Mouse (Mus musculus): ENCODE measurements at regions not wholly inside any gene's neighbourhood (a gene's known extent, or its start where the extent isn't known, plus 50 kb on each side); places are given as distances from the start of the nearest gene placed in this dataset.

GRCm38 (mm10) chr14:54097026-54097425 is 156.9 kb downstream of the Dad1 start:
- DNase-seq = no peak

DNA sequence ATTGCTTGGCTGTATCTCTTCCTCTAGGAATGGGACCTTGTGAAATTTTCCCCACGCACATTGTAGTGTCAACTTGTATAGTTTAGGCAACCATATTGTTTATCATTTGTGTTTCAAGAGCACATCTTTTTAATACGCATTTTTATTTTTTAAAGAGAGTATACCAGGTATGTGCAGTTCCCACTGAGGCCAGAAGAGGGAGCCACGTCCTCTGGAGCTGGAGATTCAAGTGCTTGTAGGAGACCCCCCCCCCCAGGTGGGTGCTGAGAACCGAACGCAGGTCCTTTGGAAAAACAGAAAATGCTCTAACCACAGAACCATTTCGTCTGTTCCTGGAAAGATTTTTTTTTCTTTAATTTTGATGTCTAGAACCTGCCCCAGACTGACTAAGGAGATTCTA is 161.5 kb downstream of the Dad1 start:
- no peak for DNase-seq

DNA sequence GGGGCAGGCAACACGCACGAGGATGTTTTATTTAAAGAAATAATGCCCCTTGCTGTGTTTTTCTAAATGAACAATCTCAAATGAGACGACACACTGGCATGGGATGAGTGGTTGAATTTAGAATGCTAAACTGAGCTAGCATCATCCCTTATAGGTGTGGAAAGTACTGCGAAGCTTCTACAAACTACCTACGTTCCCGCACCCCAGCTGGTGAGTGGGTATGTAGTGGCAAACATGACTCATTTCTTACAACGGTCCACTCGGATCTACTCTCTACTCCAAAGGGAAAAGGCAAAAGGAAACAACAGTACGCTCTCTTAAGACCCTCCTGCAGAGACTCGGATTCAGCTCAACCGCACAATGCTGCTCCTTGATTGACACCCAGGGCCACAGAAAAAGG is 167.2 kb downstream of the Dad1 start:
- no peak for DNase-seq

GRCm38 (mm10) chr14:54074659-54075058 is 179.2 kb downstream of the Dad1 start:
- DNase-seq = no peak

DNA sequence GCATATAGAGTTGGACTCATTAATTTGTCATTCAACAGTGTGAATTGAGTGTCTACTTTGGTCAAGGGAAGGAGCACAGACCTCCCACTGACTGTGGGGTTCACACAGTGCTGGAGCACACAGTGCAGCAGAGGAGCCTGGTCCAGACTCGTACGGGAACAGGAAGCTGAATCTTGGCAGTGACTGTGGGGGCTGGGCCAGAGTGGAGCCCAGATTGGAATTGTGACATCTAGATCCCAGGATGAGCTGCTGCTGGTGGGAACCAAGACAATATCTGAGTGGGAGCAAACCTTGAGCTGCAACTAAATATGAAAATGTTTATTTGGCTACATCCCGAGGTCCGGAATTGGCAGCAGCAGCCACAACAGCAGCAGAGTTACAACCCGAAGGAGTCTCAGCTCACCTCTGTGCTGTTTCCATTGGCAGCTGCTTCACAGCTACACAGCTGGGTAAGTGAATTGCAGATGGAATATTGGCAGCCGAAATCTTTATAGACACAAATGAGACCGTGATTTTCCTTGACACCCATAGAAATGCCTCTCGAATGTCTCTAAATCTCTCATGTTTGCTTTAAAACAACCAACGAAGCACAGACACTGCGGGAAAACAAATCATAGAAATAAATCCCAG is 181.5 kb downstream of the Dad1 start:
- DNase-seq = no peak

GRCm38 (mm10) chr14:54070240-54070639 is 183.7 kb downstream of the Dad1 start:
- DNase-seq = no peak

DNA sequence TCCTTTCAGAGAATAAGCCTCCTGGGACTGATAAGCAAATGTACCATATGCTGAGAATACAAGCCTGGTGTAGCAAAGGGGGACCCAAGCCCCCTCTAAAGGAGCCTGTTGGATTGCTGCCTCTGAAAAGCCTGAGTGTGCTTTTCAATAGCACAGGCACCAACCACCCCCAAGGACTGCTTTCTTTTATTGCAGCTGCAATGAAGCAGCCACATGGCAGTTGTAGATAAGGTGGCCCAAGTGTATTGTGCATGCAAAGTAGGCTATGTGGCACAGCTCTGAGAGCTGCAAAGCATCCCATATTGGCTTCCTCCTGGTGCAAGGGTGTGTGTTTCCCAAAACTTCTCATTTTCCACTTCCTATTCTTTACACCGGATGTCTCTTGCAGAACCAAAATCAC is 185.2 kb downstream of the Dad1 start:
- DNase-seq = no peak

GRCm38 (mm10) chr14:54065466-54065865 is 188.4 kb downstream of the Dad1 start:
- DNase-seq = no peak

DNA sequence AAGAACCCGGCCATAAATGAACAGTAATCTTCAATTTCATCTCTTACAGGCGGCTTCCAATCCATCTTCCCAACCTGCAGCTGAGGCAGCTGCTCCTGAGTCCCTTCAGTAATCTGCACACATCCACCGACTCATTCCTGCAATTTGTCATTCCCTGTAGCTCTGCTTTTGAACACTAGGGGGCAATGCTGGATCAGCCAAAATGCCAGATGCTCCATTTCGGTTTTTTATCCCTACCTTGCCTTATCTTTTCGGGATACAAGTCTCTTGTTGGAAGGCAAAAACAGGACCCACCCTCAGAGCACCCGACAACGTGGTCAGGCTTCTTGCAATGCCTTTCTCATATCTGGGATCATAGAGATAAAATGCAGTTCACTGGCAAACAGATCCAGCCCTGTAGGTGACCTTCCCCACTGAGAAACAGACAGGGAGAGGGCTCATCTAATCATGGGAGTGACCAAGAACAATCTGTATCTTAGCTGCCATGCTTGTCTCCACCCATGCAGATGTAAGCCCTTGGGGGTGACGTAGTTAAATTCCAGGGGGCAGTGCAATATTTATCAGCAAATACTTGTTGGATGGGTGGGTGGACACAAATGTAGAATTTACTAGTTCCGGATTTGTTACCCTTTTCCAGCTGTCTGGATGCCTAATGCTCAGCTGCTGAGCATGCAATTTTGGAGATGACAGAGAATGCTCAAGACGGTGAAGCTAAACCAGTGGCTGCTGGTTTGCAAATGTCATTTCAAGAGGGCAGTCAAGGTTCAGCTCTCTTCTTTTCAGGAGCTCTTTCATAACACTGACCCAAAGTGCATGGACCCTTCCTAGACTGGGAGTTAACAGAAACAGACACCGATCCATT is 189.1 kb downstream of the Dad1 start:
- peak; percentile 26 for DNase-seq

- no peak for DNase-seq
Observed at GRCm38 (mm10) chr14:54061570-54061969, 192.3 kb downstream of the Dad1 start.

DNA sequence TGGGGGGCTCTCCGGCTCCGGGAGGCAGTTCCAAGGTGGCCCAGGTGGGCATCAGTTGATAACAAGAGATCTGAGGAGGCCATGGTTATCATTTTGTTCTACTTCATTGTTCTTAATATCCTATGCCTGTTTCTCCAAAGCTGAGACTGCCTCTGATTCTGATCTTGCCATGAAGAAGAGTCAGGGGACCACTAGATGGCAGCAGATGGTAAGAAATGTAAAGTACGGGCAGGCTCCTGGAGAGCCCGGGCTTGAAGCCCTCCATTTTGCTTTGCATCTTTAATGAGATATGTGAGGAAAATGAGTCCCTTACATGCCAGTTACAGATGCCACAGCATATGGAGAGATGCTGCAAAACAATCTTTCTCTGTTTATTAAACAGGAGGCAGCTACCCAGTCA is 194.1 kb downstream of the Dad1 start:
- DNase-seq = peak; percentile 35

DNA sequence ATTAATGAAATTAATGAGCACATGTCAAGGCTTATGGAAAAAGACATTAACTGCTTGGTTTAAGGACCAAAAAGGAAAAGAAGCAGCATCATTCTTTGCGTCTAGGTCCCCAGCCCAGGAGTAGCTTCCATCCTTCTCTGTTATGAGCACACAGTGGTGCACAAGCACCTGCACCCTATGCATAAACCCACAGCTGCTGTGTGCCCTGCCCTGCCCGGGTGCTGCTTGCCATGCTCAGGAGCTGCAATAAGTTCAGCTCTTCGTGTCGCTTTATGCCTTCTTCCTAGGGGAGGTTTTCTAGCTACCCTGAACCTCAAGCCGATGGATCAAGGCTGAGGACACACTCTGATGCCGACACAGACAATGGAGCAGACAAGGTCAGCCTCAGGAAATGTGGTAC is 194.8 kb downstream of the Dad1 start:
- DNase-seq = no peak

DNA sequence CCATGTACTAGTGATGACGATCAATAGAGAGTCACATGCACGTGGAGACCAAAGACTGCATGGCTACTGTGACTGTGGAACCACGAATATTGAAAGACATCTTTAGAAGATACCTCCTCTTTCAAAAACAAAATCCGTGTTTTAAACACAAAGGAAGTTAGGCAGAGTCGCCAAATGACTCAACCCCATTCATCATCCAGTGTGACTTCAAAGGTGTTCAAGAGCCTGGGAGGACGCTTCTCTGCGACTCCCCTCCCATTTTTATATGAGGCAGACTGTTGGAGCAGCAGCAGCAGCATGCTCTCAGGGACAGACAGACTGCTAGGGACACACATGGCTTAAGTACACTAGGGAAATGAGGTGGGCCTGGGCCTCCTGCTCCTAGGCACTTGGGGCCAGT is 197.2 kb downstream of the Dad1 start:
- DNase-seq = no peak

DNA sequence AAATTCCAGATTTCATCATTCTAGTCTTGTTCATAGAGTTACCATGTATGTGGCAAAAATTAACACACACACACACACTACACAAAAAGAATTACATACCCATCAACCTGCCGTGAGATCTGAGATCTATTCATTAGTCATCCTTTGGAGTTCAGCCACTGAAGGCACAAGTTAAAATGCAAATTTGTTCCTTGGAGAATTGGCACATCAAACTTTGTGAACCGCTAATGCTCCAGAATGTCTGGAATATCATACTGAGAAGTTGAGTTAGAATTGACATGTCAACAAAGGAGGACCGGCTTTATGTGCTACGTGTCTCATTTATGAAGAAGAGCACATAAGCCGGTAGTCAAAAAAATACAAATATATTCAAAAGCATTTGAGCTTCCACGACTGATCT is 198.5 kb downstream of the Dad1 start:
- no peak for DNase-seq

- DNase-seq = no peak
Observed at GRCm38 (mm10) chr14:54042286-54042685, 211.6 kb downstream of the Dad1 start.

DNA sequence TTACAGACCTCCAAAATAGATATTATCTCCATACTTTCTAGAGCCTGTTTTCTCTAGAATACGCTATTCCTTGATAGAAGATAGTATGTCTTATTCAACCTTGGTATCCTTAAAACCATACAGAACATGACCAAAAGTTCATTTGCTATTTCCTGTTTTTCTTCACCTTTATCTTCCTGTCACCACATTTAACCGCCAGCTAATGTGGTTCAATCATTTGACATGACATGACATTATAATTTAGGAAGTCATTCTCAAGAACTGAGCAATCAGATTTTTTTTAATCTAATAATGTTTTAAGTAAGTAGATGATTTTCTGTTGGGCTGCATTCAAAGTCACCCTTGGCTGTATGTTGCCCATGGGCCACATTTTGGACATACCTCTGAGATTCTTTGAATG is 213.3 kb downstream of the Dad1 start:
- no peak for DNase-seq

DNA sequence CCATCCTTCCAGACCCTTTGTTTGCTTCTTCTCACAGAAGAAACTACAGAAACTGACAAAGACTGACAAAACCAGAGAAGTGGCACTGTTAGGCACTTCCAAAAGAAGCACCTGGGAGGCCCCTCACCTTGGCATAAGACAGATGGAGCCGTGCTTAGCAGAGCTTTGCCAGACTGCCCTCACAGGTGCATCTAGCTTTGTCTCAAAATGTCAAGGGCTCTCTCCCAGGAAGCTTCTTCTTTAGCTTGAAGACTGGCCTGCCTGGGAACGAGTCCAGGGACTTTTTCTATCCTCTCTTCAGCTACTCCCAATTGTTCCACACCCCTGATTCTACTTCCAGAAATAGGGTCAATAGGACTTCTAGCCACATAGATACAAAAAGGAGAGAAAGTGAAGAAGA is 219.4 kb downstream of the Dad1 start:
- DNase-seq = no peak

DNA sequence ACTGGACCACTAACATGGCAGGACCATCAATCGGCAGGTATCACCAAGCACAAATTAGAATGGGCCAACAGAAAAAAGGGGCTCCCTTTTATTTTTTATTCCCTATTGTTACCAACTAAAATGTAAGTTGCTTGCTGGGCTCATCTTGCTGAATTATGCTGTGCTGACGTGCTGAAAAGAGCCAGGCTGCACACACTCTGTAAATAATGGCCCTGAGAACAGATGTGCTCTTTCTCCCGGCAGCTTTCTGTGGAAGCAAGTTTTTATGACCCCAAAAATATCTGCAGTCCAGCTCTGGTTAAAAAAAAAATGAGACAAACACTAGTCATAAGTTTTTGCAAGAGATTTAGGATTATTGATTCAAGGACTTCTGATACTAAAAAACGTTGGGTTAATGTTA is 230.4 kb downstream of the Dad1 start:
- DNase-seq = no peak

DNA sequence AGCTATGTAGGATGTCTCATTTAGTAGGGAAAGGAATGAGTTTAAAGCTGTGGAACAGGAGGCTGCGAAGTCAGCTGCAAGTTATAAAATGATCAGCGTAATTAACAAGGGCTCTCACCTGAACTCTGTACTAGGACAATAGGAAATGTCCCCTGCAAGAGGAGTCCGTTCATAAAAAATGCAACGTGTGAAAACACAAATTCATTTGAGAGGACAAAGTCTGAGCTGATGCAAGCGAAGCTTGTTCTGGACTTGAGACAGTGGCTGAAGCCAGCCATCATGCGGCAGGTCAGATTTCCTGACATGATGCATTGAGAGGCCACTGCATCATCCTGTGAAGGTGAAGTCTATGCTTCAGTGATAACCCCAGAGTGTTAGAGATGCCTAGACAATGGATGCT is 232.5 kb downstream of the Dad1 start:
- peak; percentile 40 for DNase-seq

GRCm38 (mm10) chr14:54014628-54015027 is 239.3 kb downstream of the Dad1 start:
- no peak for DNase-seq

DNA sequence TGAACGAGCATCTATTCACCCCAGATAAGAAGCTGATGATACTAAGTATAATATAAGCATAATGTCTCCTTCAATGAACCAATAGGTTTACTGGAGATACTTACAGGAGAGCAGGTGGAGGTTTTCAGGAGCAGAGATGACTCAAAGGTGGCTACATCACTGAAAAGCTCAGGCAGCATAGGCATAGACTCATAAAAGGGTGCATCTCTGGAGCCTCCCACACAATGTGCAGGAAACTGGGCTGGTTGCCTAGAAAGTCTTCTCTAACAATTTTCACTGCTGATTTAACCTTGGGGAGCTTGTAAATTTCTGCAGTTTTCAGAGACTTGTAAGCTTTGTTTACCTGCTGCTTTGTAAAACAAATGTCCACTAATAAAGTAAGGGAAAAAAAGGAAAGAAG is 251.8 kb downstream of the Dad1 start:
- DNase-seq = no peak

GRCm38 (mm10) chr14:54000527-54000926 is 253.4 kb downstream of the Dad1 start:
- no peak for DNase-seq

GRCm38 (mm10) chr14:53993427-53993826 is 260.5 kb downstream of the Dad1 start:
- no peak for DNase-seq

DNA sequence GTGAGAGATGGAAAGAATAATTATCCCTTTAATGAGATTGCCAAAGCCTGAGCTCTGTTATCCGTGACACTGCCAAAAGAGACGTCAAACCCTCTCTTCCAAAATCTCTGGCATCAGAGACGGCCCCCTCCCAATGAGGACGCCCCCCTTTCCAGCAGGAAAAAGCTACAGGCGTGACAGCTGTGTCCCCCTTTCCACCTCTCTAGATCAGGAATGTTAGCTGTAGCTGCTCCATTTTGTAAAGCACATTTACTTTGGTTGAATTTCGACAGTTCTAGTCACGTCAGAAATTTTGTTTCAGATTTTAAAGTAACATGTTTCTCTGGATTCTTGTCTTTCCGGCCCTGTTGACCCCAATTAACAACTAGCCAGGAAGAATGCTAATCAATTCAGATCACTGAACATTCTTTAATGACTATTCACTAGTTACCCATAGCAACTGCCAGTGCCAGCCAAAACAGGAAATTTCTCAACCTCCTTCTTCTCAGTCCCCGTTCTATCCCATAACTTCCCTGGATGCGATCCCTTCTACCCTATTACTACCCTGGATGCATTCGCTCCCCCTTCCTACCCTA is 261.1 kb downstream of the Dad1 start:
- no peak for DNase-seq
